Mouse (Mus musculus): ENCODE measurements around the gene Ulk3. TPM values are rescaled to one million over a fixed set of nuclear protein-coding genes. Genes with fewer than 3 reads are reported as not detected.

Gene Ulk3
- polyA plus RNA-seq, 1 experiment from 2014 or later, result 20.7 TPM

DNA sequence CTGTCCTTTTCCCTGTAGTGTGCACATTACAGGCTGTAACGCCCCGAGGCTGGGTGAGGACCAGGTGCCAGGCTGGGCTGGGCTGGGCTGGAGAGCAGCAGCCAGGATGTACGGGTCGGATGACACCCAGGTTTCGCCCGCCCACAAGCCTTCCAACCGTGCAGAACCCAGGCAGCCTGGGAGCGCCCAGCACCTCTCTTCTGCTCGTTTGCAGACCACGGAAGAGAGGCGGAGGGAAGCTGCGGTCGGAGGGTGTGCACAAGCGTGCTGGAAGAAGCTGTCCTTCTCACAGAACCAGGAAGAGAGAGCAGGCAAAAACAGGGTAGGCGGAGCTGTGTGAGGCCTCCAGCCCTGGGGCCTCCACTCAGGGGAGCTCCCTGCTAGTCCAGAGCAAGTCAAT is 51.1 kb downstream of the Ulk3 start:
- ATAC-seq (ENCODE audit: low FRiP score, low read depth), result no peak
- WGBS, result 28% methylated on average over 15 of the region's 15 CpGs
- Histone ChIP-seq H3K36me3 (peaks cover 9% of the 10 kb centered on the region; the same call in 1 of the 2 replicates), H3K27me3 (replicated peaks) (no peaks in the 10 kb centered on the region), H3K9ac (peak overlapping the region; percentile 42; the same call in 1 of the 2 replicates), H3K4me3 (no peak overlapping the region), H3K9me3 (no peaks in the 10 kb centered on the region), H3K27ac (peak overlapping the region; percentile 5; the same call in 1 of the 2 replicates), H3K4me2 (replicated peaks) (peak overlapping the region; percentile 44), H3K4me1 (peaks cover 74% of the 10 kb centered on the region)

- WGBS, result 81% methylated on average over 1 of the region's 1 CpGs
- peak overlapping the region; percentile 44; the same call in 1 of the 2 replicates for H3K4me2 ChIP-seq (replicated peaks)
- ATAC-seq (ENCODE audit: low FRiP score, low read depth), result no peak
- H3K4me1 ChIP-seq, result peaks cover 78% of the 10 kb centered on the region
- H3K9me3 ChIP-seq, result no peaks in the 10 kb centered on the region
- H3K27me3 ChIP-seq (replicated peaks), result no peaks in the 10 kb centered on the region
- no peak overlapping the region for H3K27ac ChIP-seq
- no peak overlapping the region for H3K9ac ChIP-seq
- no peak overlapping the region for H3K4me3 ChIP-seq
- H3K36me3 ChIP-seq, result peaks cover 9% of the 10 kb centered on the region; the same call in 1 of the 2 replicates
Measured at GRCm38 (mm10) chr9:57641022-57641421, 51.8 kb downstream of the Ulk3 start.

DNA sequence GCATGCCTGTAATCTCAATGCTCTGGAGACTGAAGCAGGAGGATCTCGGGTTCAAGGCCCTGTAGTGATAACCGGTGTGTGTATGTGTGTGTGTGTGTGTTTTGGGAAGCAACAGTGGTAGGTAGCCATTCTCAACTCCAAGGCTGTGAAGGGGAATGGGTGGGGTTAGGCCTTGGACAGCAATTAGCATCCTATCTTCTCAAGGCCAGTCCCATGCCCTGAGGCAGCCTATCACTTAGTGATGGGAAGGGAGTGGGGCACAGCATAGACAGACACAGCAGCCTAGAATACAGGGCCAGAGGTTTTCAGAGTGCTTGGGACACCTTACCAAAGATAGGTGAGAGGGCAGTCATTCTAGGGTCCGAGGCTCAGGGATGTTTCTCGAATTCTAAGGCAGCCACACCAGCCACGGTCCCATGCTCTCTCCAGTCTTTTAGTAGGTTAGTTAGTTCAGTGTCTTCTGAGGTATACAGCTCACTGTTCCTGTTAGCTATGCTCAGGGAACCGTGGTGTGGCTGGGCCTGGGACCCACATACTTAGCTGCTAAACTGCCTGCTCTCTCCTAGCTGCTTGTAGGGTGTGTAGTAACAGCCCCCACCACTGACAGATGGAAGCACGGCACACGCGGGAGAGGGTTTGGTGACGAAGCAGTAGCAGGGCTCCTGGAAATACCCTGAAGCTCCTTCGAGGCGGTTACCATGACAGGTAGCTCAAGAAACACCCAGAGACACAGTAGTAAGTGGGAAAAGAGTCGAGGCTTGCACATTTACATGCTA is 52.7 kb downstream of the Ulk3 start:
- no peak overlapping the region for H3K9ac ChIP-seq
- no peaks in the 10 kb centered on the region for H3K27me3 ChIP-seq (replicated peaks)
- peaks cover 9% of the 10 kb centered on the region; the same call in 1 of the 2 replicates for H3K36me3 ChIP-seq
- H3K4me3 ChIP-seq, result no peak overlapping the region
- H3K4me1 ChIP-seq, result peaks cover 78% of the 10 kb centered on the region
- no peak overlapping the region for H3K27ac ChIP-seq
- 87% methylated on average over 13 of the region's 13 CpGs for WGBS
- H3K4me2 ChIP-seq (replicated peaks), result peak overlapping the region; percentile 94
- no peak for ATAC-seq (ENCODE audit: low FRiP score, low read depth)
- no peaks in the 10 kb centered on the region for H3K9me3 ChIP-seq

GRCm38 (mm10) chr9:57643169-57643855 is 54.1 kb downstream of the Ulk3 start:
- 76% methylated on average over 9 of the region's 9 CpGs for WGBS
- peak overlapping the region; percentile 99 for H3K9ac ChIP-seq
- H3K4me2 ChIP-seq (replicated peaks), result peak overlapping the region; percentile 94
- peaks cover 67% of the 10 kb centered on the region for H3K4me1 ChIP-seq
- H3K27me3 ChIP-seq (replicated peaks), result no peaks in the 10 kb centered on the region
- H3K27ac ChIP-seq, result no peak overlapping the region
- ATAC-seq (ENCODE audit: low FRiP score, low read depth), result no peak
- no peaks in the 10 kb centered on the region for H3K9me3 ChIP-seq
- peak overlapping the region; percentile 99 for H3K4me3 ChIP-seq
- H3K36me3 ChIP-seq, result peaks cover 9% of the 10 kb centered on the region; the same call in 1 of the 2 replicates

- Histone ChIP-seq H3K9ac (peak overlapping the region; percentile 99), H3K27ac (no peak overlapping the region), H3K9me3 (no peaks in the 10 kb centered on the region), H3K36me3 (peaks cover 9% of the 10 kb centered on the region; the same call in 1 of the 2 replicates), H3K27me3 (replicated peaks) (no peaks in the 10 kb centered on the region), H3K4me3 (peak overlapping the region; percentile 99), H3K4me1 (peaks cover 62% of the 10 kb centered on the region), H3K4me2 (replicated peaks) (peak overlapping the region; percentile 94)
- 64% methylated on average over 7 of the region's 7 CpGs for WGBS
- no peak for ATAC-seq (ENCODE audit: low FRiP score, low read depth)
Measured at GRCm38 (mm10) chr9:57643856-57644180, 54.6 kb downstream of the Ulk3 start.

DNA sequence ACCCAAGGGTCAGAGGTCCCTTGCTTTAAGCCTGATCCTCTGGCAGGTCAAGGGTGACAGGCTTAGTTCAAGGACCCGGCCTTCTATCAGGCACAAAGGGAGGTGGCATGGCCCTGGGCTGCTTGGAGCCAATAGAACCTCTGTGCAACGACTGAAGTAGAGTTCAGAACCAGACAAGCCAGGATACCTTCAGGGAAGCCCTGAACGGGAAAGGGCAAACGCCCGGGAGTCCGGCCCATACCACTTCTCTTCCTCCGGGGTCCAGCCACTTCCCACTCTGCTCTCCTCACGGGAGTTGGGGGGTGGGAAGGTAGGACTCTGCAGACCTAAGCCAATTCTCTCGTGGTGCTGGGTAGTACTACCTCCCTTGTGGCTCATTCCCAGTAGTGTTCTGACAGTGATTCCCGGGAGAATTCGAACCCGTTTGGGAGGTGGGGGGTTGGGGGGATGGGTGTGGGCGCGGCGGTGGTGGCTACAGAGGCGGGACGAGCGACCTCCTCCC is 55.2 kb downstream of the Ulk3 start:
- Histone ChIP-seq H3K4me3 (peak overlapping the region; percentile 99), H3K36me3 (peaks cover 9% of the 10 kb centered on the region; the same call in 1 of the 2 replicates), H3K9ac (peak overlapping the region; percentile 99), H3K4me2 (replicated peaks) (peak overlapping the region; percentile 94), H3K27ac (no peak overlapping the region), H3K4me1 (peaks cover 55% of the 10 kb centered on the region), H3K9me3 (no peaks in the 10 kb centered on the region), H3K27me3 (replicated peaks) (no peaks in the 10 kb centered on the region)
- under 1% methylated on average over 18 of the region's 18 CpGs for WGBS
- ATAC-seq (ENCODE audit: low FRiP score, low read depth), result peak; percentile 32; the same call in 1 of the 2 replicates

- H3K9ac ChIP-seq, result peak overlapping the region; percentile 99
- H3K4me1 ChIP-seq, result peaks cover 48% of the 10 kb centered on the region
- H3K4me3 ChIP-seq, result peak overlapping the region; percentile 99
- peak overlapping the region; percentile 94 for H3K4me2 ChIP-seq (replicated peaks)
- H3K27ac ChIP-seq, result peak overlapping the region; percentile 84
- peak; percentile 81 for ATAC-seq (ENCODE audit: low FRiP score, low read depth)
- peaks cover 9% of the 10 kb centered on the region; the same call in 1 of the 2 replicates for H3K36me3 ChIP-seq
- WGBS, result under 1% methylated on average over 81 of the region's 85 CpGs
- no peaks in the 10 kb centered on the region for H3K27me3 ChIP-seq (replicated peaks)
- no peaks in the 10 kb centered on the region for H3K9me3 ChIP-seq
Measured at GRCm38 (mm10) chr9:57644944-57645893, 56.0 kb downstream of the Ulk3 start.

Other genes with a start within 250 kb of the Ulk3 start
- gene Ppcdc, start 149.3 kb upstream of the Ulk3 start, polyA plus RNA-seq (2016; fragmentation: Nextera tagmentation; extraction: Ambion mirVana), result 21.8 and 24.3 TPM in 2 replicates
- gene Scamp5, start 121.4 kb upstream of the Ulk3 start, polyA plus RNA-seq (2016; fragmentation: Nextera tagmentation; extraction: Ambion mirVana), result 40.6 and 43.0 TPM in 2 replicates
- 12.4 and 13.3 TPM in 2 replicates for gene Rpp25, start 85.4 kb upstream of the Ulk3 start, polyA plus RNA-seq (2016; fragmentation: Nextera tagmentation; extraction: Ambion mirVana)
- 770 and 826 TPM in 2 replicates for gene Cox5a, start 68.2 kb upstream of the Ulk3 start, polyA plus RNA-seq (2016; fragmentation: Nextera tagmentation; extraction: Ambion mirVana)
- 19.6 and 20.2 TPM in 2 replicates for gene Fam219b, start 51.9 kb upstream of the Ulk3 start, polyA plus RNA-seq (2016; fragmentation: Nextera tagmentation; extraction: Ambion mirVana)
- 68.0 and 68.2 TPM in 2 replicates for gene Mpi, start 36.7 kb upstream of the Ulk3 start, polyA plus RNA-seq (2016; fragmentation: Nextera tagmentation; extraction: Ambion mirVana)
- 56.2 and 62.3 TPM in 2 replicates for gene Scamp2, start 28.5 kb upstream of the Ulk3 start, polyA plus RNA-seq (2016; fragmentation: Nextera tagmentation; extraction: Ambion mirVana)
- gene Cplx3, start 16.8 kb downstream of the Ulk3 start, polyA plus RNA-seq (2016; fragmentation: Nextera tagmentation; extraction: Ambion mirVana), result not detected in 2 replicates
- not detected in 2 replicates for gene Lman1l, start 31.3 kb downstream of the Ulk3 start, polyA plus RNA-seq (2016; fragmentation: Nextera tagmentation; extraction: Ambion mirVana)
- gene Csk, start 64.2 kb downstream of the Ulk3 start, polyA plus RNA-seq (2016; fragmentation: Nextera tagmentation; extraction: Ambion mirVana), result 40.3 and 41.7 TPM in 2 replicates
- gene Cyp1a2, start 94.3 kb downstream of the Ulk3 start, polyA plus RNA-seq (2016; fragmentation: Nextera tagmentation; extraction: Ambion mirVana), result not detected in 2 replicates
- not detected in 2 replicates for gene Cyp1a1, start 98.5 kb downstream of the Ulk3 start, polyA plus RNA-seq (2016; fragmentation: Nextera tagmentation; extraction: Ambion mirVana)
- gene Edc3, start 119.1 kb downstream of the Ulk3 start, polyA plus RNA-seq (2016; fragmentation: Nextera tagmentation; extraction: Ambion mirVana), result 38.4 and 41.0 TPM in 2 replicates
- gene Clk3, start 176.4 kb downstream of the Ulk3 start, polyA plus RNA-seq (2016; fragmentation: Nextera tagmentation; extraction: Ambion mirVana), result 80.9 and 84.9 TPM in 2 replicates
- gene Arid3b, start 247.3 kb downstream of the Ulk3 start, polyA plus RNA-seq (2016; fragmentation: Nextera tagmentation; extraction: Ambion mirVana), result 19.5 and 21.0 TPM in 2 replicates

All from neural tube, embryonic 12.5 days (tissue).